ENCODE assay signal across 19 mouse cellular contexts in genomic region chr17:67927864-67928263, GRCm38 (mm10).
"Had no signal": no experiment of that assay in that cellular context is flagged by ENCODE, and none has a peak within 500 bp of the region (broad histone marks: within the 10 kb centered on the region; RNA-seq: fewer than 3 reads in every experiment).

No protein-coding gene starts in this region.

- H3K4me3 ChIP-seq: left cerebral cortex, adult 2 months; liver, embryonic 13.5 days; megakaryocyte, embryonic 14.5 days; midbrain, embryonic 10.5 days; midbrain, embryonic 13.5 days; myocyte; neural tube, embryonic 13.5 days; stomach, embryonic 15.5 days had no signal

- H3K36me3 ChIP-seq: liver, embryonic 13.5 days; midbrain, embryonic 13.5 days; neural tube, embryonic 13.5 days had no signal

- H3K4me2 ChIP-seq: liver, embryonic 13.5 days; midbrain, embryonic 13.5 days; neural tube, embryonic 13.5 days; stomach, embryonic 15.5 days had no signal

- DNase-seq: kidney, adult 18-20 months; kidney, adult 9 months; kidney, postnatal 36 days; layer of hippocampus, postnatal 36 days; liver, embryonic 13.5 days; retina, postnatal 1 day; right cerebral cortex, postnatal 25 days; spleen, adult 18-20 months; thymus, postnatal 25 days had no signal

- H3K9me3 ChIP-seq: liver, embryonic 13.5 days; midbrain, embryonic 10.5 days; midbrain, embryonic 13.5 days; neural tube, embryonic 13.5 days; stomach, embryonic 15.5 days had no signal

- H3K4me1 ChIP-seq: liver, embryonic 13.5 days; megakaryocyte, embryonic 14.5 days; midbrain, embryonic 10.5 days; midbrain, embryonic 13.5 days; neural tube, embryonic 13.5 days; stomach, embryonic 15.5 days had no signal

- H3K27ac ChIP-seq: kidney, postnatal 0 days; left cerebral cortex, adult 2 months; liver, embryonic 13.5 days; midbrain, embryonic 10.5 days; midbrain, embryonic 13.5 days; neural tube, embryonic 13.5 days; stomach, embryonic 15.5 days had no signal

- ATAC-seq: intestine, embryonic 16.5 days; midbrain, embryonic 13.5 days; midbrain, embryonic 16.5 days had no signal

- H3K9ac ChIP-seq: liver, embryonic 13.5 days; midbrain, embryonic 13.5 days; neural tube, embryonic 13.5 days; stomach, embryonic 15.5 days had no signal

- H3K27me3 ChIP-seq: liver, embryonic 13.5 days; megakaryocyte, embryonic 14.5 days; midbrain, embryonic 13.5 days; neural tube, embryonic 13.5 days; stomach, embryonic 15.5 days had no signal
